Mouse (Mus musculus): Measurements from ENCODE around the gene Myo1e. TPM values are rescaled to one million over a fixed set of nuclear protein-coding genes. Genes with fewer than 3 reads are reported as not detected.
"Not testable (repeated sequence)": the region's sequence is repeated elsewhere in the genome, so short reads cannot be mapped to it uniquely, and the experiment has no call there.

Myo1e gene
- total RNA-seq, 2 experiments from 2014 or later, result 7.6 to 8.8 TPM

DNA sequence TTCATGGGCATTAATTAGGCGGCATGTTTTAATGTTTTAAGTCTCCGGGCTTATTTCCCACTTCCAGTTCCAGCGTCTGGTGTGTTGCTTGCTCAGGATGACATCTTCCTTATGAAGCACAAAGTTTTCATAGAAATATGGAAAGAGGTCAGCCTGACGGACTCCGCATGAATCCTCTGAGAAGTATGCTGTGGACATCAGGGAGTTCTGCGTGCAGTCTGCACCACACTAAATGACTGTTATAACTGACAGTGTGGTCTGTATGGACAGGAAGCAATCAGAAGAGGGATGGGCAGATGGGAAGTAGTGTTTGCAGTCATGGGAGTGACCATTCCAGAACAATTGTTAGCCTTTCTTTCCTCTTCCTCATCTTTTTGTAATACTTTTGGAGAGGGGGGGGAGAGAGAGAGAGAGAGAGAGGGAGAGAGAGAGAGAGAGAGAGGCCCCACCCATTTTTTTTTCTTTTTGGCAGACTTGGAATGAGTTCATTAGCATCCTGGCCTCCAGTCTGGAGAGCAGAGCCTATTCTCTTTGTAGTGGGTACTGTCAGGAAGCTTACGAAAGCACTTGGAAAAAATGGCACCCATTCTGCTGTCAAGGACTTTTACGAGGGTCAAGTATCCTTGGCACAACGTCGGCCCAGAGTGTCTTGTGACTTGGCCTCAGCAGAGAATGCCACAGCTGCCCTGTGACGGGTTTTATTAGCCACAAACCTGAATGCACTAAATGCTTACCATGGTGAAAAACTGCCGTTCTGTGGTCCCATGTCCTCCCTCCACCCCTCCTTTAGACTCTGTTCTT is 42.9 kb downstream of the Myo1e start:
- DNase-seq (ENCODE audit: low spot score in 2 of 2), result no peak

DNA sequence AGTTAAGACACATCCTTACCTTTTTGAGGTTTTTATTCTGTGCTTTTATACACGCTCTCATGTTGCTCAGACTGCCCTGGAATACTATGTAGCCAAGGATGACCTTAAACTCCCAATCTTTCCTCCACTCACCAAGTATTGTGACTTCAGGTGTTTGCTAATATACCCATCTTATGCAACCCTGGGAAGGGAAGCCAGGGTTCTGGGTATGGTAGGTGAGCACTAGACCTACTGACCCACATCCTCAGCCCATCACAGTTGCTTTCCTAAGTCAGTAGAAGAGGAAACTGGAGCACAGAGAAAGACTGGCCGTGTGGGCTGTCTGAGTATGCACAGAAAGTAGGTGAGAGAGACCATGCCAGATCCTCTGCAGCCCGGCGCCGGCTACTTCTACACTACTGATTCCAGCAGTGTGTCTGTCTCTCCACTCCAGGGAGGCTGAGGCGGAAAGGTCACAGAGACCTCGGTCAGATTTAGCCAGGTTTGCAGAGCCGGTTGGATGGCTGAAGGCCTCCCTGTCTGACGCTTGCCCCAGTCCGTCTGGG is 44.4 kb downstream of the Myo1e start:
- no peak for DNase-seq (ENCODE audit: low spot score in 2 of 2)

DNA sequence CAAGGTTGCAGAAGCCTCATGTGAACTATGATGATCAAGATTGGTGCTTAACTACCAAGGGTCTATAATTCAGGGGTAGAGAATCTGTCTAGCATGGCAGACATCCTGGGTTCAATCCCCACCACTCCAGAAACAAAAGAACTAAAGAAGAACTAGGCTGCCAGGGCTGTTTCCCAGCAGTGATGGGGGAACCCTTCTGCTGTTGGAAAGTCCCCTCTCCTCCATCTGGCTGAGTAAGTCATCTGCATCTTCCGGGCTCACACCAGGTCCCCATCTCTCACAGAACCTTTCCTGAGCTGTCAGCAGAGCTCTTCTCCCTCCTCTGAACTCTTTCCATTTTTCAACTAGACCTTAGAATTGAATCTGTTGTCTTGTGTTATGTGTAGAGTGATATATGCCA is 45.9 kb downstream of the Myo1e start:
- no peak for DNase-seq (ENCODE audit: low spot score in 2 of 2)

GRCm38 (mm10) chr9:70255005-70255404 is 47.9 kb downstream of the Myo1e start:
- DNase-seq (ENCODE audit: low spot score in 2 of 2), result no peak

- DNase-seq (ENCODE audit: low spot score in 2 of 2), result not testable (repeated sequence)
These were observed 48.9 kb downstream of the Myo1e start for GRCm38 (mm10) chr9:70256027-70256426.

DNA sequence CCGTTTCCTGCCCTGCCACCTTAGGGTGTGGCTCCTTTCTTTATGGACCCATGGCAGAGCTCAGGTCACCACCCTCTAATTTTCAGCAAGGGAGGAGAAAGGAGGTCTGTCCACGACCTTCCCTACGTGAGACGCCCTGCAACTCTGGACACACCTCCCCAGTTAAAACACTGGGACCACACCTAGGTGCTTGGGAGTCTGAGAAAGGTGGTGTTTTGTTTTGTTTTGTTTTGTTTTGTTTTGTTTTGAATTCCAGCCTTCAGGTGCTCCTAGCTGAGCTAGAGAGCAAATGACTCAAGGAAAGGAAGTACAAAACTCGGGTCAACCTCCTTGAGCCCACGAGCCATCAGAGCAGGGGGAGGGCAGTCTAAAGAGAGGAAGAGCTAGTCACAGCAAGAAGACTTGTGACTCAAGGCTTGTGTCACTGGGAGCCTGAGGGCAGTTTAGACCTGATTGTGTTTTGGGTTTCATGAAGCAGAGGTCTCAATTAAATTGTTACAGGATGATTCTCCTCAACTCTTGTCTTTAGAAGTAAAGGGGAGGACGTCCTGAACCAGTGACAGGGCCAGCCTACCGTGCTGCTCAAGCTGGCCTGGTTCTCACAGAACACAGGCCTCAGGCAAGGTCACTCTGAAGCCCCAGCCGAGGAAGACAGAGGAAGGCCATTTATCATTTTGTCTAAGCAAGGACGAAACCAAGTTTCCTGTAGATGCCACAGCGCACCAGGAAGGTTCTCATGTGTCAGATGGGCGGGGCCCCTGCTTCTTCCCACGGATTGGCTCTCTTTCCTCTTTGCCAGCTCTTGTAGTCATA is 50.3 kb downstream of the Myo1e start:
- DNase-seq (ENCODE audit: low spot score in 2 of 2), result no peak

GRCm38 (mm10) chr9:70260324-70260841 is 53.2 kb downstream of the Myo1e start:
- DNase-seq (ENCODE audit: low spot score in 2 of 2), result no peak

- no peak for DNase-seq (ENCODE audit: low spot score in 2 of 2)
These were observed 54.5 kb downstream of the Myo1e start for GRCm38 (mm10) chr9:70261646-70262045.

- no peak for DNase-seq (ENCODE audit: low spot score in 2 of 2)
These were observed 56.0 kb downstream of the Myo1e start for GRCm38 (mm10) chr9:70263134-70263533.

- DNase-seq (ENCODE audit: low spot score in 2 of 2), result no peak
These were observed 56.6 kb downstream of the Myo1e start for GRCm38 (mm10) chr9:70263735-70264134.

- DNase-seq (ENCODE audit: low spot score in 2 of 2), result no peak
These were observed 58.4 kb downstream of the Myo1e start for GRCm38 (mm10) chr9:70265513-70265912.

DNA sequence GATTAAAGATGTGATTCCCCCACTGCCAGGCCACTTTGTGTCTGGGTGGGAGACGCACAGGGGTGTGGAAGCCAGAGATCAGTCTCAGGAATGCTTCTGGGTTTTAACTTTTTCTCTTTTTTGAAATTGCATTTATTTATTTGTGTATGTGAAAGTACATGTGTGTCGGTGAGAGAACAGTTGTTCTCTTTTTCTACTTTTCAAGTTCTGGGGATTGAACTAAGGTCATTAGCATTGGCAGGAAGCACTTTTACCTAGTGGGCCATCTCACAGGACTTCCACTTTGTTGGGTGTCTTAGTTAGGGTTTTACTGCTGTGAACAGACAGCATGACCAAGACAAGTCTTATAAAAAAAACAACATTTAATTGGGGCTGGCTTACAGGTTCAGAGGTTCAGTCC is 59.0 kb downstream of the Myo1e start:
- DNase-seq (ENCODE audit: low spot score in 2 of 2), result no peak

- DNase-seq (ENCODE audit: low spot score in 2 of 2), result no peak
These were observed 60.0 kb downstream of the Myo1e start for GRCm38 (mm10) chr9:70267108-70267507.

DNA sequence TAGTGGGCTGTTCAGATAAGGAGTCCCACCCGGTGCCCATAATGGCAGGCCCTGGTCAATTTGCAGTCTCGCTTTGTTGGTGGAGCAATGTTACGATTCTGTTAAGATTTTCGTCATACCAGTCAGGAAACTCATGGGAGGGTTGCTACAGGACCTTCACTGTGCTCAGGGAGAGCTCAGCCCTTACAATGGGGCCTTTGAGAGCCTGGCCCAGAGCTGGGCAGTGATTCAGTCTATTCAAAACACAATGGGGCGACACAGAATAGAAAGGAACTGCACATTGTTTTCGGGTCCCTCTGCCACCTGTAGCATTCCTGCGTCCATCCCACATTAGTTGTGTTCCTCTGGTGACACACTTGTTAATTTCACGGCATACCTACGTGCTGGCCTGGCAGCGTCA is 62.2 kb downstream of the Myo1e start:
- DNase-seq (ENCODE audit: low spot score in 2 of 2), result no peak

DNA sequence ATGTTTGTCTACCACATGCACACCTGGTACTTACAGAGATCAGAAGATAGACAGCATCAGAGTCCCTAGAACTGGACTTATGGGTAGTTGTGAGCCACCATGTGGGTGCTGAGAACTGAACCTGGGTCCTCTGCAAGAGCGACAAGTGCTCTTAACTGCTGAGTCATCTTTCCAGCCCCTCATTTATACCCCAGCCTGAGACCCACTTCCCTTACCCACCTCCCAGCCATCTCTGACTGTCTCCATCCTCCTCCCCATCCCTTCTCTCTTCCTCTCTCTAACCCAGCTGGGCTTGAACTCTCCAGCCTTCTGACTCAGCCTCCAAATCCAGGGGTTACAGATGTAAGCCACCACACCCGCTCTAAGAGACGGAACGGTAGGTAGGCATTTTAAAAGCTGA is 63.3 kb downstream of the Myo1e start:
- no peak for DNase-seq (ENCODE audit: low spot score in 2 of 2)

GRCm38 (mm10) chr9:70271137-70271536 is 64.0 kb downstream of the Myo1e start:
- DNase-seq (ENCODE audit: low spot score in 2 of 2), result no peak

DNA sequence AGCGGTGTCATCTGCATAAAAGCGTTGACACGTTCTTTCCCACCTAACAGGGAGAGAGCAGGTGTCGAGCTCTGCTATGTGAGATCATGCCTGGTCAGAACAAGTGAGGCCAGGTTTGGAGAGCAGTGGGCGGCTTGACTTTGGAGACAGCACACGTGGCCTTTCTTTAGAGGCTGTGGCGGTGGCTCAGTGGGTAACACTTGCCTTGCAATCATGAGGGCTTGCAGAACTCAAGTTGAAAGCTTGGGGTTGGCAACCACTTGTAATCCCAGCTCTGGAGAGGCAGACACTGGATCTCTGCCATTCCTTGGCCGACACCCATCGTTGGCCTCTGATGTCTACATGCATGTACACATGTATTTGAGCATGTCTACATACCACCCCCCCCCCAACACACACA is 64.5 kb downstream of the Myo1e start:
- DNase-seq (ENCODE audit: low spot score in 2 of 2), result no peak

GRCm38 (mm10) chr9:70274071-70274470 is 66.9 kb downstream of the Myo1e start:
- DNase-seq (ENCODE audit: low spot score in 2 of 2), result no peak

DNA sequence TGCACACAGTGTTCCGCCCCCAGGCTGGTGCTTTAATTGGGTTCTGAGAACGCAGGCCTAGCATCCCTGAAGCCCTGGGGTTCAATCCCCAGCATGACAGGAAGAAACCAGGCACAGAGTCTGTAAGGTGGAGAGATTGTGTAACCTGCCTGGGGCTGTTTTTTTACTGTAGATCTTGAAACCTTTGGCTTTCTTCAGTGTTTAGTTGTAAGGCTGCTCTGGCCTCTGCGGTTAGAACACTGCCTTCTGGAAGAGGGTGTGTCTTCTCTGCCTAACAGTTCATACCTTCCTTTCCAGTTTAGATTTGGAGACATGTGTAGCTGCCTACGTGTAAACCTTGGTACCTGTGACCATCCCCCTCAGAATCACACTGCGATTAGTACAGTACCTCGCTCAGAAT is 67.3 kb downstream of the Myo1e start:
- no peak for DNase-seq (ENCODE audit: low spot score in 2 of 2)

DNA sequence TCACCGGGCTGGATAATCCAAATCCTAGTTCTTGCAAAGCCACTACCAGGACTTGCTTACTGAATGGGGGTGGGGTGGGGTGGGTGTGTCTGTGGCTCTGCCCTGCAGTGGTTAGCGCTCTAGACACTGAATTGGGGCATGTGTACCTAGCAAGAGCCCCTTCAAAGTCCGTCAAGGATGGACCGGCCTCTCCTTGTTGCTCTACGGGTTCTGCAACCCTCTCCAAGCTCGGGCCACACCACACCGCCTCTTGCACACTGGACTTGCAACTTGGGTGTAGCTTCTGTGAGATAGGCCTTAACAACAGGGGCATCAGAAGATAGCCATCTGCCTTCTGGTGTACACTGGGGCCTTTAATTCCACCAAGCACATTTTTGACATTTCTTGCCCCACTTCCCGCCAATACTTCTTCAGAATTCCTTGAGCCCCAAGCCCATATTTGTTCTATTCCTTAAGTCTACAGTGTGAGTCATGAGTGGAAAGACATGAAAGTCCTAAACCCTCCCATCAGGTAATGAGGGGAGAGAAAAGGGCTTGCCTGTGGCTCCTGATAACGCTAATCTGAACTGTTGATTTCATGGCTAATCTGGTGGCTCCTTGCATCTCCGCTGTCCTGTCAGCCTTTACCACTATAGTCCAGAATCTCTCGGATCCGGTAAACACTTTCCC is 67.9 kb downstream of the Myo1e start:
- DNase-seq (ENCODE audit: low spot score in 2 of 2), result no peak

DNA sequence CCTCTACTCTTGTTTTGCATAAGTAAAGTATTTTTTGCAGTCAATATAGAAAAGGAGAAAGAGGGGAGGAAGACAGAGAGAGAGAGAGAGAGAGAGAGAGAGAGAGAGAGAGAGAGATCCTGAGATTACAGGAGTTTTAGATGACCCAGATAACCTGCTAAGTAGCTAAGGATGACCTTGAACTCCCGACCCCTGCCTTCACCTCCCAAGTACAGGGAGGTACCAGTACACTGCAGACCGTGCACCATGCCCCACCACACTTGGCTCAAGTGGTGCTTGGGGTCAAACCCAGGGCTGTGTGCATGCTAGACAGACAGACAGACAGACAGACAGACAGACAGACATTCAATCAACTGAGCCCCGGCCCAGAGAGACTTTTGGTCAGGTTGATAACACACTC is 69.9 kb downstream of the Myo1e start:
- DNase-seq (ENCODE audit: low spot score in 2 of 2), result no peak

Measured in layer of hippocampus, postnatal 10 days (tissue).